Mouse (Mus musculus) adrenal gland, postnatal 10 days (tissue): ENCODE measurements around the gene Lrrn4. TPM values are rescaled to one million over a fixed set of nuclear protein-coding genes. Genes with fewer than 3 reads are reported as not detected.

Source experiments
- DNase-seq: peaks from one replicate; pipeline ENCODE4 v3.0.0; 2021; ENCODE audit warnings: mixed read lengths
- total RNA-seq, 2 experiments: library from RNA; stranded (reverse); gene quantifications; 2 replicates each; pipeline ENCODE4 v1.2.3; 2021

Lrrn4 gene
- total RNA-seq, 2 experiments from 2014 or later, result 4.3 to 5.5 TPM

GRCm38 (mm10) chr2:132871663-132872062 lies 9.0 kb downstream of the Lrrn4 start:
- peak; percentile 27 for DNase-seq

GRCm38 (mm10) chr2:132870286-132870685 lies 10.4 kb downstream of the Lrrn4 start:
- peak; percentile 24 for DNase-seq

- peak; percentile 70 for DNase-seq
These were observed 11.0 kb downstream of the Lrrn4 start for GRCm38 (mm10) chr2:132869682-132870081.

- DNase-seq, result peak; percentile 37
These were observed 13.2 kb downstream of the Lrrn4 start for GRCm38 (mm10) chr2:132867521-132867920.

- DNase-seq, result no peak
These were observed 17.4 kb downstream of the Lrrn4 start for GRCm38 (mm10) chr2:132863325-132863724.

- DNase-seq, result no peak
These were observed 19.2 kb downstream of the Lrrn4 start for GRCm38 (mm10) chr2:132861456-132861855.

GRCm38 (mm10) chr2:132860435-132860834 lies 20.3 kb downstream of the Lrrn4 start:
- DNase-seq, result no peak

GRCm38 (mm10) chr2:132856333-132856732 lies 24.4 kb downstream of the Lrrn4 start:
- peak; percentile 19 for DNase-seq

GRCm38 (mm10) chr2:132853051-132853450 lies 27.6 kb downstream of the Lrrn4 start:
- no peak for DNase-seq

- DNase-seq, result peak; percentile 51
These were observed 31.6 kb downstream of the Lrrn4 start for GRCm38 (mm10) chr2:132849141-132849540.

- no peak for DNase-seq
These were observed 32.3 kb downstream of the Lrrn4 start for GRCm38 (mm10) chr2:132848361-132848760.

GRCm38 (mm10) chr2:132847581-132847980 lies 33.1 kb downstream of the Lrrn4 start:
- DNase-seq, result peak; percentile 56

- DNase-seq, result peak; percentile 98
These were observed 34.0 kb downstream of the Lrrn4 start, which contains the start of gene Crls1 for GRCm38 (mm10) chr2:132846407-132847358. Gene Crls1 (plus strand): TSS chr2:132846666.

- DNase-seq, result no peak
These were observed 39.6 kb downstream of the Lrrn4 start for GRCm38 (mm10) chr2:132841071-132841470.

Other genes with a start within 250 kb of the Lrrn4 start
- 1 to 10 TPM; 7.6 to 9.9 TPM for gene Shld1, start 194.0 kb downstream of the Lrrn4 start, total RNA-seq
- 100 to 1,000 TPM; 890 to 974 TPM for gene Chgb, start 99.6 kb downstream of the Lrrn4 start, total RNA-seq
- gene Trmt6, start 64.8 kb downstream of the Lrrn4 start, total RNA-seq, result 10 to 100 TPM; 15.4 to 19.4 TPM
- gene Mcm8, start 64.8 kb downstream of the Lrrn4 start, total RNA-seq, result 1 to 10 TPM; 4.8 to 5.8 TPM
- gene Crls1, start 34.2 kb downstream of the Lrrn4 start, total RNA-seq, result 100 to 1,000 TPM; 109 to 121 TPM
- gene Fermt1, start 65.0 kb upstream of the Lrrn4 start, total RNA-seq, result under 1 TPM; 0.06 to 0.09 TPM